Mouse (Mus musculus): ENCODE measurements around the gene Olfr481. TPM values are rescaled to one million over a fixed set of nuclear protein-coding genes. Genes with fewer than 3 reads are reported as not detected.

Gene Olfr481
- not detected for total RNA-seq (2022)

- DNase-seq (ENCODE audit: low spot score in 2 of 2), result no peak
These were observed at the start of gene Olfr481 for GRCm38 (mm10) chr7:108079555-108079954. TSS of gene Olfr481 (plus strand) at chr7:108079855.

DNA sequence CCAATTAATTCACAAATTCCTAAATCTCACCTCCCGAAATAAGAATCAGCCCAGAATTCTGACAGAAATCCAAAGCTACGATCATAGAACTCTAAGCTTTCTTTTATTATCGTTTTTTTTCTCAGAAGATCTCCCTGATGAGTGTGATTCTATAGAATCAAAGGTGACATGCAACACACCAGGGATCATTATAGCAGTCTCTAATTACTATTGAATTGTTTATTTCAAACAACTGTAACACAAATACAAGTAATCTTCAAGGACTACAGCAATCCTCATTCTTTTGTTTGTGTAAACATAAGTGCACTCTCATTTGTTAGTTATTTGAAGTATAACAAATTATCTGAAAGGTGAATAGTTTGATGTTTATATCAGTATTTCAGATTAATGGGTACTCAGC is 45.8 kb upstream of the Olfr481 start, which contains the start of gene Olfr478:
Gene Olfr478 (minus strand): TSS at position 101 of the 400 bp plus-strand sequence.
- no peak for DNase-seq (ENCODE audit: low spot score in 2 of 2)

DNA sequence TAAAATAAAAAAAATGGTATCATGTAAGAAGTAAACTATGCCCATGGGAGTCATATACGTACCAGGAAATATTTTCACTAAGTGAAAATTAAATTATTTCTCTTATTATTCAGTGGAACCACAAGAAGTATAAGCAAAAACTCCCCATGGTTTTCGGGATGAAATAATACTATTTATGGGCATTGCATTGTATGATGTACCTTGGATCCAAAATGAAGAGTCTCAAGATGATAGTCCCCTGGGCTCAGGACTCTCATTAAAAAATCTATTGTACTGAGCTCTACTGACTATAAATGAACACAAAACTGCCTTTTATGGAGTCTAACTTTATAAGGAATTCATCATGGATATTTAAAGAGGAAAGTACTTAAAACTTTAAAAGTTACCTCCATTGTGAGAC is 29.3 kb upstream of the Olfr481 start, which contains the start of gene Olfr479:
Gene Olfr479 (plus strand): TSS at position 301 of the 400 bp plus-strand sequence.
- no peak for DNase-seq (ENCODE audit: low spot score in 2 of 2)

GRCm38 (mm10) chr7:108067246-108067645 is 12.4 kb upstream of the Olfr481 start, which contains the start of gene Olfr480:
TSS of gene Olfr480 (minus strand) at chr7:108067346.
- DNase-seq (ENCODE audit: low spot score in 2 of 2), result no peak

GRCm38 (mm10) chr7:108097486-108097885 is 17.8 kb downstream of the Olfr481 start, which contains the start of gene Olfr482:
TSS of gene Olfr482 (minus strand) at chr7:108097586.
- no peak for DNase-seq (ENCODE audit: low spot score in 2 of 2)

GRCm38 (mm10) chr7:108100549-108100948 is 20.9 kb downstream of the Olfr481 start, which contains the start of gene Olfr483:
TSS of gene Olfr483 (plus strand) at chr7:108100849.
- DNase-seq (ENCODE audit: low spot score in 2 of 2), result no peak

DNA sequence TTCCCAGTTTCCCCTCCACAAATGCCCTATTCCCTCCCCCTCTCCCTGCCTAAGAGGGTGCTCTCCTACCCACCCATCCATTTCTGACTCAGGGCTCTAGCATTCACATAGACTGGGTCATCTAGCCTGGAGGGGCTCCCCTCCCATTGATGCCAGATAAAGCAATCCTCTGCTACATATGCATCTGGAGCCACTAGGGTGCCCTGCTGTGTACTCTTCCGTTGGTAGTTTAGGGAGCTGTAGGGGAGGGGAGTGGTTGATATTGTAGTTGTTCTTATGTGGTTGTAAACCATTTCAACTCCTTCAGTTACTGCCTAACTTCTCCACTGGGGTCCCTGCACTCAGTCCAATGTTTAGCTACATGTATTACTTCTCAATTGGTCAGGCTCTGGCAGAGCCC is 41.0 kb downstream of the Olfr481 start:
- DNase-seq (ENCODE audit: low spot score in 2 of 2), result no peak

DNA sequence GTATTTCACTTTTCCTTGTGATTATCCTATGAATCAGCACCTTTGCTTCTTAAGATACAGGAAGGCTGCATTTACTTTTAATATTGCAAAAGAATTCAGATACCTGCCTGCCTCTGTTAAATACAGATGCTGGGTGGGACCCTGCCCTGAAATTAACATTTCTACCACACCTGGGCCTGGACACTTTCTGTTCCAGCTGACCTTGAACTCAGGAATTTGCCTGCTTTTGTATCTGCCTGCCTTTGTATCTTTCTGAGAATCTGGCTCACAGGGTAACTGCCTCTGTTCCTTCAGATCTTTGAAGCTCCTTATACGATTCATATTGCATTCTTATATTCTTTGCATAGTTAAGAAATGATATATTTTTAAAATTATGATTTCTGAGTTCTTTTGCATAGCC is 41.8 kb downstream of the Olfr481 start:
- no peak for DNase-seq (ENCODE audit: low spot score in 2 of 2)

DNA sequence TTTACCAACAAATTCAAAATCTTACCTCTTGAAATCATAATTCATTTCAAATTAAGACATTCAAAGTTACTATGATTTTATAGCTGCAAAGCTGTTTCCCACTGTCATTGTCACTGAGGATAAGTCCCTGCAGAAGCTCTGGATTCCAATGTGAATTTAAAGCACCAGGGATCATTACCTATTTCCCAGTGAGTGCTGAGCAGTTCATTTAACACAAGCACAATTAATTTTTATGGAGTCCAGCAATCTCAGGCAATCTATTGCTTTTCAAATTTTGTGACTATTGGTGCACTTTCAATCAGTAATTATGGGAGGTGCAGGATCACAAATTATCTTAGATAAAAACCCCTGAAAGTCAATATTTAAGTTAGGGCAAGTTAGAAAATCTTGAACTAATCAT is 47.7 kb downstream of the Olfr481 start, which contains the start of gene Olfr484:
Gene Olfr484 (minus strand): TSS at position 101 of the 400 bp plus-strand sequence.
- DNase-seq (ENCODE audit: low spot score in 2 of 2), result no peak

Other genes with a start within 250 kb of the Olfr481 start
- gene Olfr470, start 232.4 kb upstream of the Olfr481 start, total RNA-seq (2022), result not detected
- gene Olfr472, start 182.0 kb upstream of the Olfr481 start, total RNA-seq (2022), result under 1 TPM in 1 of 4 experiments, not detected in 3; 0.07 TPM
- gene Olfr473, start 149.4 kb upstream of the Olfr481 start, total RNA-seq (2022), result not detected
- not detected for gene Olfr474, start 125.2 kb upstream of the Olfr481 start, total RNA-seq (2022)
- gene Olfr476, start 115.1 kb upstream of the Olfr481 start, total RNA-seq (2022), result not detected
- not detected for gene Olfr477, start 93.2 kb upstream of the Olfr481 start, total RNA-seq (2022)
- not detected for gene Olfr478, start 45.9 kb upstream of the Olfr481 start, total RNA-seq (2022)
- not detected for gene Olfr479, start 29.2 kb upstream of the Olfr481 start, total RNA-seq (2022)
- not detected for gene Olfr480, start 12.5 kb upstream of the Olfr481 start, total RNA-seq (2022)
- 1 to 10 TPM; 1.7 to 2.6 (median 2.5) TPM for gene Olfr482, start 17.7 kb downstream of the Olfr481 start, total RNA-seq (2022)
- gene Olfr483, start 21.0 kb downstream of the Olfr481 start, total RNA-seq (2022), result not detected
- gene Olfr484, start 47.6 kb downstream of the Olfr481 start, total RNA-seq (2022), result not detected
- gene Olfr485, start 80.0 kb downstream of the Olfr481 start, total RNA-seq (2022), result not detected
- not detected for gene Olfr486, start 92.9 kb downstream of the Olfr481 start, total RNA-seq (2022)
- gene Olfr487, start 134.8 kb downstream of the Olfr481 start, total RNA-seq (2022), result not detected
- gene Olfr488, start 178.5 kb downstream of the Olfr481 start, total RNA-seq (2022), result not detected
- gene Olfr490, start 209.1 kb downstream of the Olfr481 start, total RNA-seq (2022), result not detected
- not detected for gene Olfr491, start 233.6 kb downstream of the Olfr481 start, total RNA-seq (2022)
- gene Olfr492, start 243.8 kb downstream of the Olfr481 start, total RNA-seq (2022), result not detected

All from left cerebral cortex, adult 8-10 months (tissue).